Comparison of ENCODE assay signal across 10 mouse cellular contexts in the genomic region with DNA sequence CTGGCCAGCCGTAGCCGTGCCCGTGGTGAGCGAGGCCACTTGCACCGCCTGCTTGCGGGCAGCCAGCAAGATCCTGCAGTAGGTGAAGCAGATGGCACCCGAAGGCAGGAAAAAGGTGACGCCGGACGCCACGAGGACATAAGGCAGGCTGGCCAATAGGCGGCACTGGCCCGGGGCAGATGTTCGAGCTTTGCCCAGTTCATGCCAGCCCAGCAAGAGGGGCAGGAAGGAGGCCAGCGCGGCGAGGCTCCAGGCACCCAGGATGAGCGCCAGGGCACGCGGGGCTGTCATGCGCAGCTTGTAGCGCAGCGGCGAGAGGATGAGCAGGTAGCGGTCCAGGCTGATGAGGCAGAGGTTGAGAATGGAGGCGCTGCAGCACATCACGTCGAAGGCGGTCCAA. TPM values are rescaled to one million over a fixed set of nuclear protein-coding genes. Genes with fewer than 3 reads are reported as not detected.
DNase-seq lines count a peak whose midpoint lies in the region; ATAC-seq and TF ChIP-seq lines count a peak whose summit lies in the region.
"Had no signal": no experiment of that assay in that cellular context is flagged by ENCODE, and none has a peak within 500 bp of the region (broad histone marks: within the 10 kb centered on the region; RNA-seq: fewer than 3 reads in every experiment).

No protein-coding gene starts in this region.

- H3K9me3 ChIP-seq in kidney, postnatal 0 days (replicated peaks; ENCODE audit: low read length): no peaks in the 10 kb centered on the region
- H3K9me3 ChIP-seq in embryonic facial prominence, embryonic 12.5 days: no peaks in the 10 kb centered on the region
- no peaks in the 10 kb centered on the region for H3K9me3 ChIP-seq in midbrain, embryonic 15.5 days
- H3K9me3 ChIP-seq: liver, embryonic 13.5 days had no signal

- H3K27ac ChIP-seq in kidney, postnatal 0 days: no peak overlapping the region
- no peak overlapping the region for H3K27ac ChIP-seq in embryonic facial prominence, embryonic 12.5 days
- no peak overlapping the region for H3K27ac ChIP-seq in midbrain, embryonic 15.5 days
- H3K27ac ChIP-seq: liver, embryonic 13.5 days had no signal

- H3K27me3 ChIP-seq in kidney, postnatal 0 days (ENCODE audit: insufficient read depth, low read length): peaks cover 34% of the 10 kb centered on the region
- H3K27me3 ChIP-seq in embryonic facial prominence, embryonic 12.5 days: peaks cover 56% of the 10 kb centered on the region
- H3K27me3 ChIP-seq in midbrain, embryonic 15.5 days (replicated peaks): peaks cover 54% of the 10 kb centered on the region

- peaks cover 5% of the 10 kb centered on the region; the same call in 1 of the 2 replicates for H3K4me1 ChIP-seq in kidney, postnatal 0 days (replicated peaks; ENCODE audit: insufficient read depth, low read length)
- H3K4me1 ChIP-seq in embryonic facial prominence, embryonic 12.5 days: 0 out of 2 replicates have a peak, but pooled peaks cover 13% of the 10 kb centered on the region
- peaks cover 19% of the 10 kb centered on the region for H3K4me1 ChIP-seq in midbrain, embryonic 15.5 days

- no peak overlapping the region for H3K9ac ChIP-seq in kidney, postnatal 0 days (ENCODE audit: low read depth, low read length)
- no peak overlapping the region for H3K9ac ChIP-seq in embryonic facial prominence, embryonic 12.5 days
- H3K9ac ChIP-seq in midbrain, embryonic 15.5 days: no peak overlapping the region
- H3K9ac ChIP-seq: liver, embryonic 13.5 days had no signal

- 0 out of 2 replicates have a peak overlapping the region, but pooled peaks have one; percentile 42 for H3K4me3 ChIP-seq in kidney, postnatal 0 days (replicated peaks; ENCODE audit: low read depth, low read length)
- H3K4me3 ChIP-seq in embryonic facial prominence, embryonic 12.5 days: peak overlapping the region; percentile 63
- H3K4me3 ChIP-seq in midbrain, embryonic 15.5 days: peak overlapping the region; percentile 55

- TF ChIP-seq CTCF in kidney, postnatal 0 days (IDR thresholded peaks at IDR 0.05; ENCODE audit: low read depth): no peak

- H3K36me3 ChIP-seq in kidney, postnatal 0 days (ENCODE audit: insufficient read depth, low read length): no peaks in the 10 kb centered on the region
- no peaks in the 10 kb centered on the region for H3K36me3 ChIP-seq in embryonic facial prominence, embryonic 12.5 days
- H3K36me3 ChIP-seq in midbrain, embryonic 15.5 days (replicated peaks): no peaks in the 10 kb centered on the region
- H3K36me3 ChIP-seq: liver, embryonic 13.5 days had no signal

- H3K4me2 ChIP-seq in kidney, postnatal 0 days (ENCODE audit: low read length): peak overlapping the region; percentile 96; the same call in 1 of the 2 replicates
- H3K4me2 ChIP-seq in embryonic facial prominence, embryonic 12.5 days (replicated peaks): peak overlapping the region; percentile 94
- H3K4me2 ChIP-seq in midbrain, embryonic 15.5 days: peak overlapping the region; percentile 94

- WGBS in kidney, postnatal 0 days: 25% methylated on average over 29 of the region's 29 CpGs
- WGBS in embryonic facial prominence, embryonic 12.5 days: 20% methylated on average over 29 of the region's 29 CpGs
- 17% methylated on average over 29 of the region's 29 CpGs for WGBS in midbrain, embryonic 15.5 days

- no peak for DNase-seq in kidney, postnatal 0 days (ENCODE audit: low spot score)
- no peak for DNase-seq in kidney, postnatal 36 days
- DNase-seq in urinary bladder, postnatal 14 days (ENCODE audit: low spot score): no peak
- DNase-seq: cerebellum, adult 9-10 months; liver, embryonic 13.5 days; thymus, postnatal 36 days had no signal

- ATAC-seq in kidney, postnatal 0 days (replicated peaks; ENCODE audit: low FRiP score, low read depth): no peak
- ATAC-seq in embryonic facial prominence, embryonic 12.5 days (ENCODE audit: insufficient number of reproducible peaks, insufficient read depth, low FRiP score, low TSS enrichment): no peak
- 0 out of 2 replicates have a peak, but pooled peaks have one; percentile 15 for ATAC-seq in granulocyte monocyte progenitor cell, adult 5-6 weeks (replicated peaks; ENCODE audit: poor library complexity, severe bottlenecking)
- no peak for ATAC-seq in midbrain, embryonic 15.5 days (replicated peaks)
- no peak for ATAC-seq in frontal cortex, adult (ENCODE audit: low TSS enrichment)

RNA-seq across cellular contexts. Expression of gene Htr6, which starts 1.3 kb away (rescaled TPM):
- polyA plus RNA-seq in kidney, postnatal 0 days (2015; fragmentation: Nextera tagmentation; extraction: Ambion mirVana): 0.12 TPM in 1 of 2 replicates, not detected in the other
- polyA plus RNA-seq in embryonic facial prominence, embryonic 12.5 days (2016; fragmentation: Nextera tagmentation; extraction: Ambion mirVana): 0.40 and 0.67 TPM in 2 replicates
- total RNA-seq in granulocyte monocyte progenitor cell, adult 5-6 weeks (2014; fragmentation: Nextera tagmentation): not detected in 2 replicates
- not detected in 2 replicates for total RNA-seq in granulocyte monocyte progenitor cell, adult 5-6 weeks (2017)
- 0.50 and 0.56 TPM in 2 replicates for polyA plus RNA-seq in midbrain, embryonic 15.5 days (2015; fragmentation: Nextera tagmentation; extraction: Ambion mirVana)
- polyA plus RNA-seq: liver, embryonic 13.5 days had no signal

RNA-seq across cellular contexts. Expression of gene Nbl1, which starts 18.7 kb away (rescaled TPM):
- polyA plus RNA-seq in kidney, postnatal 0 days (2015; fragmentation: Nextera tagmentation; extraction: Ambion mirVana): 34.0 and 39.4 TPM in 2 replicates
- 160 and 161 TPM in 2 replicates for polyA plus RNA-seq in embryonic facial prominence, embryonic 12.5 days (2016; fragmentation: Nextera tagmentation; extraction: Ambion mirVana)
- total RNA-seq in granulocyte monocyte progenitor cell, adult 5-6 weeks (2014; fragmentation: Nextera tagmentation): not detected in 2 replicates
- total RNA-seq in granulocyte monocyte progenitor cell, adult 5-6 weeks (2017): not detected in 2 replicates
- polyA plus RNA-seq in midbrain, embryonic 15.5 days (2015; fragmentation: Nextera tagmentation; extraction: Ambion mirVana): 42.3 and 50.7 TPM in 2 replicates

RNA-seq across cellular contexts. Expression of gene Minos1, which starts 56.9 kb away (rescaled TPM):
- polyA plus RNA-seq in kidney, postnatal 0 days (2015; fragmentation: Nextera tagmentation; extraction: Ambion mirVana): 796 and 875 TPM in 2 replicates
- 505 and 512 TPM in 2 replicates for polyA plus RNA-seq in embryonic facial prominence, embryonic 12.5 days (2016; fragmentation: Nextera tagmentation; extraction: Ambion mirVana)
- total RNA-seq in granulocyte monocyte progenitor cell, adult 5-6 weeks (2014; fragmentation: Nextera tagmentation): 530 and 613 TPM in 2 replicates
- 186 and 246 TPM in 2 replicates for total RNA-seq in granulocyte monocyte progenitor cell, adult 5-6 weeks (2017)
- 323 and 328 TPM in 2 replicates for polyA plus RNA-seq in midbrain, embryonic 15.5 days (2015; fragmentation: Nextera tagmentation; extraction: Ambion mirVana)
